Mouse (Mus musculus) CH12.LX (cell line): ENCODE measurements around the gene Rsl24d1.
A peak's percentile ranks its signal among the peaks of the same experiment; 100 is the strongest.

ENCODE experiments used
- CHD1 ChIP-seq: IDR thresholded peaks from 2 replicates; pipeline ENCODE4 v1.6.1; 2012; ENCODE audit warnings: low read depth, low read length, improper control_type of control experiment, inconsistent platforms
- CTCF ChIP-seq, 2 experiments: IDR thresholded peaks in 1 of 2; conservative IDR thresholded peaks in 1 of 2; 2 replicates each; pipeline ENCODE4 v1.5.1; 2011 to 2012; ENCODE audit warnings: low read depth in 2 of 2, low read length in 2 of 2, improper control_type of control experiment in 1 of 2, inconsistent platforms in 1 of 2, mild to moderate bottlenecking in 1 of 2, moderate library complexity in 1 of 2
- E2F4 ChIP-seq: IDR thresholded peaks from 2 replicates; pipeline ENCODE4 v1.6.1; 2011; ENCODE audit warnings: low read depth, low read length, improper control_type of control experiment; ENCODE audit not compliant: insufficient replicate concordance
- HCFC1 ChIP-seq: IDR thresholded peaks from 2 replicates; pipeline ENCODE4 v1.6.1; 2012; ENCODE audit warnings: low read depth, mild to moderate bottlenecking, inconsistent platforms, low read length, improper control_type of control experiment
- MAFK ChIP-seq: IDR thresholded peaks from 2 replicates; pipeline ENCODE4 v1.6.1; 2011; ENCODE audit warnings: low read length, improper control_type of control experiment; ENCODE audit not compliant: insufficient replicate concordance
- MAX ChIP-seq: IDR thresholded peaks from 2 replicates; pipeline ENCODE4 v1.6.1; 2011; ENCODE audit warnings: low read length, improper control_type of control experiment
- MEF2A ChIP-seq: IDR thresholded peaks from 2 replicates; pipeline ENCODE4 v1.6.1; 2014; ENCODE audit warnings: low read depth, mild to moderate bottlenecking, inconsistent platforms, low read length, improper control_type of control experiment, borderline replicate concordance
- POLR2A ChIP-seq: IDR thresholded peaks from 2 replicates; pipeline ENCODE4 v1.6.1; 2011; ENCODE audit warnings: low read depth, mild to moderate bottlenecking, improper control_type of control experiment, low read length
- SIN3A ChIP-seq: IDR thresholded peaks from 2 replicates; pipeline ENCODE4 v1.6.1; 2012; ENCODE audit warnings: low read length, improper control_type of control experiment, inconsistent platforms

GRCm38 (mm10) chr9:73070971-73071659 lies 42.1 kb upstream of the Rsl24d1 start:
- TF ChIP-seq SIN3A (no peak), CHD1 (no peak), CTCF (conservative IDR thresholded peaks at IDR 0.05 in 1 of 2, IDR thresholded peaks at IDR 0.05 in 1 of 2; ENCODE audit: low read depth in 2 of 2, low read length in 2 of 2) (peak in 1 of 2 experiments; percentile 21; a peak in 2 of 4 replicates), E2F4 (no peak), MAFK (no peak), MAX (no peak), POLR2A (no peak), MEF2A (no peak), HCFC1 (no peak)
